Mouse (Mus musculus) R1 (cell line): ENCODE data around the gene Git1.

Experiments used
- DNase-seq: peaks from one replicate; pipeline ENCODE4 v3.0.0-alpha.2; 2018; ENCODE audit warnings: low read depth, low spot score

Git1 gene

GRCm38 (mm10) chr11:77501392-77501791 is 8.0 kb downstream of the Git1 start:
- DNase-seq = peak; percentile 81

DNA sequence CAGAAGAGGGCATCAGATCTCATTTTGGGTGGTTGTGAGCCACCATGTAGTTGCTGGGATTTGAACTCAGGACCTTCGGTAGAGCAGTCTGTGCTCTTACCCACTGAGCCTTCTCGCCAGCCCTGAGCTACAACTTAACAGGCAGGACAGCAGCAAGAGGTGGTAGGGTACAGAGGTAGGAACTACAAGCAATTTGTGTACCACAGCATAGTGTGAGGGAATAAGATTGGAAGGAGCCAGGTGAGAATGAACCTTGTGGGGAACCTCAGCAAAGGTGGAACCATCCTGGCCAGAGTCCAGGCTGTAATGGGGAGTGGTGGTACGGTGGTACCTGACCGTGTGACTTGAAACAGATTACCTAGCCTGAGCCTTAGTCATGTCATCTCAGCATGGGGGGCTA is 8.6 kb downstream of the Git1 start:
- no peak for DNase-seq

DNA sequence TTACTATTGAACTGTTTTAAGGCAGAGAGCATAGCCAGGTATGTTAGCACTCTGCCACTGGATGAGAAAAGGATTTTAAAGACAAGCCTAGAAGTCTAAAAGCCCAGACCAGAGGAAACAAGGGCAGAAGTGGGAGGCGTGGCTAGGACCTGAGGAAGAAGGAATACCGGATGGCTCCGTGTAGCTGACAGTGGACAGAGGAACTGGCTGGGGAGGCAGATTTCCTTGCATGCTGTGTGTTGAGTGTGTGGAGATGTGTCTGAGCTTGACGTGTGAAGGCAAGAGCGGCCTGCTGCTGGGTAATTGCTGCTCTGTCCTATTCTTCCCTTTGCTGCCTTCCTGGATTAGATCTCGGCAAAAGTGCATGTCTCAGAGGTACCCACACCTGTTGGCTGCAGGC is 9.1 kb downstream of the Git1 start:
- no peak for DNase-seq

- DNase-seq = peak; percentile 88
Measured at GRCm38 (mm10) chr11:77503511-77503910, 10.1 kb downstream of the Git1 start.

GRCm38 (mm10) chr11:77504377-77504776 is 11.0 kb downstream of the Git1 start:
- DNase-seq = no peak

- no peak for DNase-seq
Measured at GRCm38 (mm10) chr11:77505291-77505980, 12.1 kb downstream of the Git1 start.

GRCm38 (mm10) chr11:77506273-77506672 is 12.9 kb downstream of the Git1 start:
- no peak for DNase-seq

DNA sequence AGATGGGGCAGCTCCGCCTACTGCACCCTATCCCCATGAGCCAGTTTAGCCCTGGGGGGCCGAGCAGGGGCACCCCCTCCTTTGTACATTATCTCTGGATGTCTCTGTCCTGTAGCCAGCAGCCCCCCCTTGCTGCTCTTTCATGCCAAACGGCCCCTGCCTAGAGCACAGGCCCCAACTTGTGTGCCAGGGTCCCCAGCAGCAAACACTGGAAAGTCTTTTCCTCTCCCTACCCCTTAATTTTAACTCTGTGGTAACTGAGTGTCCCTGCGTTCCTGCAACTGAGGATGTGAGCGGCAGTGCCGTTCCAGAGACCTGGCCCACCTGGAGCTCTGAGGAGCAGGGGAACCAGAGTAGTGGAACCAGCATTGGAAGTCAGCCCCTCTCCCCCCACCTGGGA is 13.6 kb downstream of the Git1 start:
- no peak for DNase-seq

DNA sequence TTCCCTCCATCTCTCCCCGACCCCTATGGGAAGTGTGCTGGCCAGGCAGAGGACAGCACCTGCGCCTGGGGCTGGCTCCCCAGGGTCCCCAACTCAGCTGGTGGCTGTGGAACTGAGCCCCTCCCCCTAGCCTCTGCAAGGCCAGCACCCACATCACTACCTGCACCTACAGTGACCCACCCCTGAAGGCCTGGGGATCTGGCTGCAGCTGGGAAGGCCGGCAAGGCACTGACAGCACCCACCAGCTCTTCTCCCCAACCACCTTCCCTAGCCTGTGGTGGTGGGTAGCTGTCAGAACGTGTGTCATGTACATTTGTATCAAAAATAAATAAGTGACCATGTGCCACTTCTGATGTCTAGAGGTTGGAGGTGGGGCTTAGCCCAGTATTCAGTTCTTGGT is 14.1 kb downstream of the Git1 start:
- DNase-seq = no peak

- DNase-seq = peak; percentile 89
Measured at GRCm38 (mm10) chr11:77508068-77509021, 15.0 kb downstream of the Git1 start.

DNA sequence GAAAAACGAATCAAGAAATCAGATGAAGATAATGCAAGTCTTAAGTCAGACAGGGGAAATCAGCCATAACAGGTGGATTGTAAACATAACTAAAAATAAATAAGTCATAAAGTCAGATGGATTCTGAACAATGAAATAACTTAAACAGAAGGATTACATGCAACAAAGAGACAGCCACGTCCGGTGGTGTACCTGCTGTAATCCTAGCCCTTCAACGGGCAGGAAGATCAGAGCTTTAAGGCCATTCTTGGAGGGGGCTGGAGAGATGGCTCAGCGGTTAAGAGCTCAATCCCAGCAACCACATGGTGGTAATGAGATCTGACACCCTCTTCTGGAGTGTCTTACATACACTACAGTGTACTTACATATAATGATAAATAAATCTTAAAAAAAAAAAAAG is 18.0 kb downstream of the Git1 start:
- no peak for DNase-seq

DNA sequence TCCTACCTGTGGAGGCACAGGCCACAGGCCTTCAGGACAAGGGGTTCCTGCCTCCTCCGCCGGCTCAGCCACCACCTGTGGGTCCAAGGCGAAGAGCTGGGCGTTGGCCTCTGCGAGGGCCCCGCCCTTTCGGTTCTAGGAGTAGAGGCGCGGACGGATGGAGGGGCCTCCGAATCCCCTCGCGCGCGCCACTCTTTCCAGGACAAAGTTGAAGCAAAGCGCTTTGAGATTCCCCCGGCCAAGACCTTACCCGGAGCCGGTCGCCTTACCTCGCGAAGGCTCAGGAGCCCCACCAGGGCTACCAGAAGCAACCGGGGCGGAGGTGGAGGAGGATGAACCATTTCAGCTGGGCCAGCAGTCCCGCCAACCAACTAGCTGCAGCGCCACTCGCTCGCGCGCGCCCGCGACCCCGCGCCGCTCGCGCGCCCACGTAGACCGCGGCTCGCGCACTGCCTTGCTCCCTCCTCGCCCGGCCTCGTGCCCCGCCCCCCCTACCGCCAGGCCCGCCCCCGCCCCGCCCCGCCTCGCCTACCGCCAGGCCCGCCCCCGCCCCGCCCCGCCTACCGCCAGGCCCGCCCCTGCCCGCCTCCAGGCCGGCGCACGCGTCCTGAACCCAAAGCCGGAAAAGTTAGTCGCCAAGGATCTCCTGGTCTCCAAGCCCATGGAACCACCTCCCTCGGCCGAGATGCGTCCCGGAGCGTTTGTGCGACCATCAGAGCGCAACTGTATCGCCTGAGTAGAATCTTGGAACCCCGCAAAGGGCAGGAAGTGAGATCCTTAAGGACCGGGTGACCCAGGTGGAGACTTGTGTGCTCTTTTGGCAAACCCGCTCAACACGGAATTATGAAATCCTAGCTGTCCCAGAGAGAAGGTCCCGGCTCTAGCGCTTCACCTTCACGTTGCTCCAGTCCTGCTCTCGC is 19.8 kb downstream of the Git1 start:
- peak; percentile 89 for DNase-seq

GRCm38 (mm10) chr11:77513811-77514170 is 20.4 kb downstream of the Git1 start:
- no peak for DNase-seq

GRCm38 (mm10) chr11:77514281-77514831 is 21.0 kb downstream of the Git1 start:
- no peak for DNase-seq

DNA sequence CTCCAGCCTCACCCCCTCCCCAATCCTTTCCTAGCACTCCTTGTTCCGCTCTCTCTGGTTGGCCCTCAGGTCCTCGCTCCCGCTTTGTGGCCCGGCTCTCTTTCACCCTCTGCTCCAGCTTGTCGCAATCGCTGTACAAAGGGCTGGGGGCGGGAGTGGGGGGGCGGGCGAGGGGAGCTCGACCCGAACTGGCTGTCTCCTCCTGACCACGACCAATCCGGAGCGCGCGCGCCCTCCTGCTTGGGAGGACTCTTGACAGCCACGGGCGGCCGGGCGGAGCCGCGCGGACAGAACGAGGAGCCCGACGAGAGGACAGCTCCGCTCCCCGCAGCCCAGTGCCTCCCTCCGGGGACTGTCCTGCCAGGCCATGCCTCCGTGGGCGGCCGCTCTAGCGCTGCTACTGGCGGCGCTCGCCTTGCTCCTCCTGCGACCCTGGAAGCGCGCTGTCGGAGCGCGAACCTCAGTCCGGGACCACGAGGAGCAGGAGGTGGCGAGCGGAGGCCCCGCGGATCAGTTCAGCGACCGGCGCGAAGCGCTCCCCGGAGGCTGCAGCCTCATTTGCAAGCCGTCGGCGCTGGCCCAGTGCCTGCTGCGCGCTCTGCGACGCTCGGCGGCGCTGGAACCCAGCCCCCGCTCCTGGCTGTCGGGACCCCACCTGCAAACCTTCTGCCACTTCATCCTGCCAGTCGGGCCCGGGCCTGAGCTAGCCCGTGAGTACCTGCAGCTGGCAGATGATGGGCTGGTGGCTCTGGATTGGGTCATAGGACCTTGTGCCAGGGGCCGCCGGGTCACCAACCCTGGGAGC is 21.7 kb downstream of the Git1 start, which contains the start of gene Abhd15:
TSS of gene Abhd15 (plus strand) at position 290 of the 805 bp plus-strand sequence.
- peak; percentile 89 for DNase-seq

- DNase-seq = peak; percentile 40
Measured at GRCm38 (mm10) chr11:77515637-77516552, 22.5 kb downstream of the Git1 start, which contains the start of gene Trp53i13. TSS of gene Trp53i13 (minus strand) at chr11:77515980.

DNA sequence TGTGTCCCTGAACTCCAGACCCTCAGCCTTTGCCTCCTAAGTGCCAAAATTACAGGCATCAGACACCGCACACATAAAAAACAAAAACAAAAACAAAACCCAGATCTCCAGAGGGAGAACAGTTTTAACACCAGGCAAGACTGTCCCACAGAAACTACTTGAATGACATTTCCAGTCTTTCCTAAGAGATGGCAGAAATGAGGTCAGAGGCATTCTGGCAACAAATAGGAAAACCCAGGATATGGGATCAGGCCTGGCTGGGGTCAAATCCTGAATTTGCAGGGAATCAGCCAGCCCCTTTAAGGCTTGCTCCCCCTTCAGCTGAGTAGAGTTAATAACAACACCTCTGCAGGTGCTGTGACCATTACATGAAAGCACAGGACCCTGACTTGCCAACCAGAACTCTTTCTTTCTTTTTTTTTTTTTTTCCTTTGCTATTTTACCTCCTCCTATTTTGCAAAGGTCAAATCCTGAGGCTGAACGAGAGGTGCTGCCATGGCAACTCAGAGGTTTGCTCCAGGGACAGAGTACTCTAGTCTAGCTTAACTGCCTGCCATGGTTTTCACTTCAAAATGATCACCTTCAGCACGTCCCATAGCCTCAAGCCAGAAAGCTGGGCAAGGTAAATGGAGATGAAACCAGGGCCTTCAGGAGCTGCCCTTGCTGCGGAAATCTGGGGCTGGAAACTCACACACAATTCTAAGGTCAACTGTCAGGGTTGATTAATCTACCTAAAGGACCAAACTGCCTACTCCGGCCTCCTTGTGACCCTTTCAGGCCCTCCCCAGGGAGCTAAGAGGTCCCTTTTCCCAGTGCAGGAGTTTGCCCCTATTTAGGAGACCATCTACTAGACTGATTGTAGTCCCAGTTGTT is 23.4 kb downstream of the Git1 start:
- DNase-seq = no peak

GRCm38 (mm10) chr11:77518051-77518798 is 24.9 kb downstream of the Git1 start:
- DNase-seq = no peak
